Mouse (Mus musculus): ENCODE data around the gene Bloc1s2. TPM values are rescaled to one million over a fixed set of nuclear protein-coding genes. Genes with fewer than 3 reads are reported as not detected.

The Bloc1s2 gene
- total RNA-seq (2022) = 10 to 100 TPM; 35.7 to 40.9 (median 39.5) TPM

- DNase-seq = peak; percentile 83
These were observed at the start of gene Bloc1s2 for GRCm38 (mm10) chr19:44145702-44146567. Gene Bloc1s2 (minus strand): TSS chr19:44146446.

- DNase-seq = peak; percentile 25
These were observed 48.9 kb upstream of the Bloc1s2 start for GRCm38 (mm10) chr19:44195138-44195537.

- no peak for DNase-seq
These were observed 47.7 kb upstream of the Bloc1s2 start for GRCm38 (mm10) chr19:44193906-44194305.

- no peak for DNase-seq
These were observed 46.1 kb upstream of the Bloc1s2 start, which contains the start of gene Pkd2l1 for GRCm38 (mm10) chr19:44192342-44192741. Gene Pkd2l1 (minus strand): TSS chr19:44192442.

- DNase-seq = no peak
These were observed 42.8 kb upstream of the Bloc1s2 start for GRCm38 (mm10) chr19:44189056-44189455.

- DNase-seq = no peak
These were observed 37.7 kb upstream of the Bloc1s2 start for GRCm38 (mm10) chr19:44183968-44184367.

- no peak for DNase-seq
These were observed 34.3 kb upstream of the Bloc1s2 start for GRCm38 (mm10) chr19:44180502-44180901.

- no peak for DNase-seq
These were observed 30.5 kb upstream of the Bloc1s2 start for GRCm38 (mm10) chr19:44176741-44177140.

GRCm38 (mm10) chr19:44174835-44175234 is 28.6 kb upstream of the Bloc1s2 start:
- DNase-seq = no peak

- no peak for DNase-seq
These were observed 15.3 kb upstream of the Bloc1s2 start for GRCm38 (mm10) chr19:44161515-44161914.

GRCm38 (mm10) chr19:44159386-44159785 is 13.1 kb upstream of the Bloc1s2 start:
- DNase-seq = no peak

- no peak for DNase-seq
These were observed 10.8 kb upstream of the Bloc1s2 start for GRCm38 (mm10) chr19:44157005-44157404.

- DNase-seq = no peak
These were observed 7.5 kb upstream of the Bloc1s2 start for GRCm38 (mm10) chr19:44153781-44154180.

GRCm38 (mm10) chr19:44148991-44149390 is 2.7 kb upstream of the Bloc1s2 start:
- no peak for DNase-seq

- no peak for DNase-seq
These were observed 2.1 kb upstream of the Bloc1s2 start for GRCm38 (mm10) chr19:44148345-44148744.

- no peak for DNase-seq
These were observed 705 bp upstream of the Bloc1s2 start for GRCm38 (mm10) chr19:44146951-44147350.

- DNase-seq = no peak
These were observed 278 bp upstream of the Bloc1s2 start for GRCm38 (mm10) chr19:44146568-44146879.

GRCm38 (mm10) chr19:44144366-44144765 is 1.9 kb downstream of the Bloc1s2 start:
- DNase-seq = no peak

- no peak for DNase-seq
These were observed 10.2 kb downstream of the Bloc1s2 start for GRCm38 (mm10) chr19:44135960-44136485.

GRCm38 (mm10) chr19:44135072-44135959 is 10.9 kb downstream of the Bloc1s2 start, which contains the start of gene Cwf19l1:
Gene Cwf19l1 (minus strand): TSS chr19:44135876.
- peak; percentile 87 for DNase-seq

GRCm38 (mm10) chr19:44132917-44133316 is 13.3 kb downstream of the Bloc1s2 start:
- DNase-seq = no peak

GRCm38 (mm10) chr19:44128560-44128959 is 17.7 kb downstream of the Bloc1s2 start:
- no peak for DNase-seq
